Mouse (Mus musculus) lung, embryonic 14.5 days (tissue): Measurements from ENCODE around the gene Hoxa5. TPM values are rescaled to one million over a fixed set of nuclear protein-coding genes. Genes with fewer than 3 reads are reported as not detected.

Experiments used
- ATAC-seq: fragments of 200-750 bp; cut with Nextera tagmentation; 2 replicates; pipeline ENCODE4 v1.8.0; 2017; ENCODE audit warnings: mild to moderate bottlenecking, moderate TSS enrichment, moderate library complexity; ENCODE audit not compliant: insufficient read depth
- DNase-seq: peaks from one replicate; pipeline ENCODE4 v3.0.0-alpha.2; 2015
- H3K27ac ChIP-seq: fragments of 300-500 bp; sonication (generic); 2 replicates; pipeline ENCODE4 v1.5.1; 2014; ENCODE audit warnings: low read depth, mild to moderate bottlenecking, moderate library complexity
- H3K27me3 ChIP-seq: fragments of 300-500 bp; sonication (generic); 2 replicates; pipeline ENCODE4 v1.6.1; 2014; ENCODE audit warnings: low read length, control low read depth; ENCODE audit not compliant: insufficient read depth
- H3K36me3 ChIP-seq: fragments of 300-500 bp; sonication (generic); 2 replicates; pipeline ENCODE4 v1.6.1; 2014; ENCODE audit warnings: control low read depth; ENCODE audit not compliant: insufficient read depth
- H3K4me1 ChIP-seq: fragments of 300-500 bp; sonication (generic); 2 replicates; pipeline ENCODE4 v1.6.1; 2014; ENCODE audit warnings: antibody characterized with exemption, control low read depth; ENCODE audit not compliant: insufficient read depth
- H3K4me2 ChIP-seq: fragments of 300-500 bp; sonication (generic); 2 replicates; pipeline ENCODE4 v1.6.1; 2014; ENCODE audit warnings: mild to moderate bottlenecking
- H3K4me3 ChIP-seq: fragments of 300-500 bp; sonication (generic); 2 replicates; pipeline ENCODE4 v1.5.1; 2014; ENCODE audit warnings: low read depth, low read length
- H3K9ac ChIP-seq: fragments of 300-500 bp; sonication (generic); 2 replicates; pipeline ENCODE4 v1.6.1; 2014
- H3K9me3 ChIP-seq: fragments of 300-500 bp; sonication (generic); 2 replicates; pipeline ENCODE4 v1.6.1; 2016; ENCODE audit warnings: low read depth, low read length, control low read depth
- CTCF ChIP-seq: IDR thresholded peaks from 2 replicates; pipeline ENCODE4 v1.5.1; 2016; ENCODE audit warnings: antibody characterized with exemption, low read depth
- WGBS: fragments of 180-500 bp; shearing (Covaris S2); extraction: QIAGEN DNeasy Blood & Tissue Kit; methylation state at CpG from one replicate; pipeline ENCODE4 v1.1.7; 2014; 5-methylcytosine and 5-hydroxymethylcytosine counted together
- polyA plus RNA-seq: library from polyadenylated mRNA; unstranded; fragments of >200 nt; fragmentation: Nextera tagmentation; extraction: Ambion mirVana; gene quantifications from 2 replicates; pipeline ENCODE4 v1.2.1, GENCODE M21; 2014

Hoxa5 gene
- polyA plus RNA-seq, 1 experiment from 2014 or later: 58.5 TPM

DNA sequence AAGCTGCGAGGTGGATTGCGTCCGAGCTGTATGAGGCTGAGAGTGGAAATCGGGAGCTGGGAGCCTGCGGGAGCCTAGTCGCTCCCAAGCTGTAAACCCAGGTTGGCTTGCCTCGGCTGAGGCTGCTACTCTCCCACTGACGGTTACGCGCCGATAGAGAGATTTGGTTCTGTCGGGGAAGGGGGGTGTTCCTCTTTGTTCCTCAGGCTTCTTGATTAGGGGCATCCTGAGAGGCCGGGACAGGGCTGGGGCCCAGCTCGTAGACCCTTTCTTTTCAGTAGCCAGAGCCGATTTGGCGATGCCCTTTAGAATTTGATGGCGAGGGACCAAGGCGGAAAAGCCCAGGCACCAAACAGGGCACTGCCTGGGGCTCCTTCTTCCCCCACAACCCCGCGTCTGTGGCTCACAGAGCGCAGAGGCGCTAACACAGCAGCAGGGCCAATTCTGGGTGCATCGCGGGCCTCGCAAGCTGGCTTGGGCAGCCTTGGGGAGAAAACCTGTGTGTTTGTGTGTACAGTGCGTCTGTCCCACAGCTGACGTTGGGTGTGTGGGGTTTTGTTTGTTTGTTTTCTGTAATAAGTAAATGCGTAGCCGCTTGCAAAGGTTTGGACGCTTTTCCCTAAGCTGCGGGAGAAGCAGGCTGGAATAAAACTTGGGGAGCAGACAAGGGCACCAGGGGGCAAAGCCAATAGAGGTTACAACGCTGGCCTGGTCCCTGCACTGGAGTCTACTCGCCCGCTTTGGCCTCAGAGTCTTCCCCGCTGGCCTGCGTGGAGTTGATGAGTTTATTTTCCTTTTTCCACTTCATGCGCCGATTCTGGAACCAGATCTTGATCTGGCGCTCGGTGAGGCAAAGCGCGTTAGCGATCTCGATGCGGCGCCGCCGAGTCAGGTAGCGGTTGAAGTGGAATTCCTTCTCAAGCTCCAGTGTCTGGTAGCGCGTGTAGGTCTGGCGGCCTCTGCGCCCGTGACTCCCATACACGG is 1.5 kb upstream of the Hoxa5 start:
- DNase-seq: peak; percentile 61
- no peak for TF ChIP-seq CTCF
- H3K27ac ChIP-seq: peak overlapping the region; percentile 83
- no peak for ATAC-seq
- H3K9ac ChIP-seq: peak overlapping the region; percentile 100
- peak overlapping the region; percentile 87 for H3K4me2 ChIP-seq
- H3K9me3 ChIP-seq: no peaks in the 10 kb centered on the region
- peaks cover 83% of the 10 kb centered on the region for H3K27me3 ChIP-seq
- peaks cover 3% of the 10 kb centered on the region; the same call in 1 of the 2 replicates for H3K4me1 ChIP-seq
- WGBS: 14% methylated on average over 55 of the region's 55 CpGs
- peaks cover 24% of the 10 kb centered on the region for H3K36me3 ChIP-seq
- peak overlapping the region; percentile 90 for H3K4me3 ChIP-seq

DNA sequence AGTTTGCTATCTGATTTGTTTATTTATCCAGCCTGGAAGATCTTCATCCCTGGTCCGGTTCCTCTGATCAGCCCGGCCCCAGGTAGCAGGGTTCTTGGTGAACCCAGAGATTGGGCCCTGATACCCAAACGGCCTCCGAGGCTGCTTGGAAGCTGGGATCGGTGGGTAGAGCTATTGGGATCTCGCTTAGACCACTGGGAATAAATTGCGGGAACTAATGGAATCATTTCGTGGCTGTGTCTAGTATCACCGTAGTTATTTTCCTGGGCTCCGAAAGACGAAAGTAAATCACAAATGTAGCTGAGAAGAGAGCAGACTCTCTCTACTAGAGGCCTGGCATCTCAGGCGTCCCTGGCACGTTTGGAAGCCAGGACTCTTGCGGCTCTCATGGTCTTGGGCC is 834 bp upstream of the Hoxa5 start:
- H3K9ac ChIP-seq: peak overlapping the region; percentile 100
- H3K27me3 ChIP-seq: peaks cover 83% of the 10 kb centered on the region
- H3K27ac ChIP-seq: peak overlapping the region; percentile 83
- H3K9me3 ChIP-seq: no peaks in the 10 kb centered on the region
- no peak for DNase-seq
- 16% methylated on average over 14 of the region's 14 CpGs for WGBS
- H3K4me2 ChIP-seq: peak overlapping the region; percentile 87
- TF ChIP-seq CTCF: no peak
- H3K36me3 ChIP-seq: peaks cover 24% of the 10 kb centered on the region
- H3K4me1 ChIP-seq: peaks cover 3% of the 10 kb centered on the region; the same call in 1 of the 2 replicates
- ATAC-seq: no peak
- peak overlapping the region; percentile 90 for H3K4me3 ChIP-seq

DNA sequence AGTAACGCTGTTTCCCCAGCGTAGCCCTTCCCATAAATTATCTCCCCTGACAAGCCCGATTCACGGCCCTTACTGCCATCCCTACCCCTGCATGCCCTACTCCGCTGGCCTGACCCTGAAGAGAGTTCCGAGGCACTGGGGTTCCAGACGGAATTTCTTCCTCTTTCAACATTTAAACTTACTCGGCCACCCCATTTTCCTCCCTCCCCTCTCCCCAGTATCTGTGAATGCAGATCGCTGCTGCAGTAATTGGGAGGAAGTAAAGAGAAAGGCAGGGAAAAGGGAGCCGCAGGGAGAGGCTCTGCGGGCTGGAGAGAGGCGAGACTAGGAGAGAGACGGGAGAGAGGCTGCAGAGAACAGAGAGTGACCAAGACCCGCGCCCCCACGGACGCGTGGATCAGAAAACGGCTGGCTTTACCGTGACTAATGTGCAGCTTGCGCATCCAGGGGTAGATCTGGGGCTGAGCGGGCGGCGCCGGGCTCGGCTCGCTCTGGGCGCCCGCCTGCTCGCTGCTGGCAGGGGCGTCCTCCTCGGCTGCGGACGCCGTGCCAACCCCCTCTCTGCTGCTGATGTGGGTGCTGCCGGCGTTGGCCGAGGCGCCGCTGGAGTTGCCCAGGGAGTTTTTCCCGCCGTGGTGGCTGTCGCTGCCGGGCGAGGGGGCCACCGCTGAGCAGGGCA is 877 bp downstream of the Hoxa5 start:
- Histone ChIP-seq H3K9me3 (no peaks in the 10 kb centered on the region), H3K36me3 (peaks cover 24% of the 10 kb centered on the region), H3K4me1 (no peaks in the 10 kb centered on the region; the same call in 1 of the 2 replicates), H3K27me3 (peaks cover 77% of the 10 kb centered on the region), H3K4me3 (peak overlapping the region; percentile 90), H3K4me2 (peak overlapping the region; percentile 87), H3K9ac (peak overlapping the region; percentile 100), H3K27ac (peak overlapping the region; percentile 97)
- TF ChIP-seq CTCF: no peak
- DNase-seq (peak; percentile 40), ATAC-seq (no peak)
- WGBS: under 1% methylated on average over 45 of the region's 46 CpGs

DNA sequence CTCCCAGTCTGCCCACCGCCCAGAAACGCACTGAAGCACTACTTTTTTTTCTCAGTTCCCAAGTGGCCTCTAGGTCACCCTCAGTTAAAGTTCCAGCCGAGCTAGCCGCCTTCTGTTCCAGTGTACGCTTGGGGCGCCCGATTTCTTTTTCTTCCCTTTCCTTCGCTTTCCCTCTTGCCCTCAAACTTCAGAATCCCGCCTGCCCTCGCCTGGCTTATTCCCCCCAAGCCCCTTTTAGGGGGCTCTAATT is 1.3 kb downstream of the Hoxa5 start:
- peak; percentile 41 for DNase-seq
- H3K4me2 ChIP-seq: peak overlapping the region; percentile 87
- peaks cover 74% of the 10 kb centered on the region for H3K27me3 ChIP-seq
- no peaks in the 10 kb centered on the region for H3K9me3 ChIP-seq
- no peaks in the 10 kb centered on the region; the same call in 1 of the 2 replicates for H3K4me1 ChIP-seq
- peak overlapping the region; percentile 97 for H3K27ac ChIP-seq
- WGBS: under 1% methylated on average over 10 of the region's 10 CpGs
- H3K4me3 ChIP-seq: peak overlapping the region; percentile 90
- no peak for ATAC-seq
- no peak for TF ChIP-seq CTCF
- H3K9ac ChIP-seq: peak overlapping the region; percentile 100
- peaks cover 24% of the 10 kb centered on the region for H3K36me3 ChIP-seq

DNA sequence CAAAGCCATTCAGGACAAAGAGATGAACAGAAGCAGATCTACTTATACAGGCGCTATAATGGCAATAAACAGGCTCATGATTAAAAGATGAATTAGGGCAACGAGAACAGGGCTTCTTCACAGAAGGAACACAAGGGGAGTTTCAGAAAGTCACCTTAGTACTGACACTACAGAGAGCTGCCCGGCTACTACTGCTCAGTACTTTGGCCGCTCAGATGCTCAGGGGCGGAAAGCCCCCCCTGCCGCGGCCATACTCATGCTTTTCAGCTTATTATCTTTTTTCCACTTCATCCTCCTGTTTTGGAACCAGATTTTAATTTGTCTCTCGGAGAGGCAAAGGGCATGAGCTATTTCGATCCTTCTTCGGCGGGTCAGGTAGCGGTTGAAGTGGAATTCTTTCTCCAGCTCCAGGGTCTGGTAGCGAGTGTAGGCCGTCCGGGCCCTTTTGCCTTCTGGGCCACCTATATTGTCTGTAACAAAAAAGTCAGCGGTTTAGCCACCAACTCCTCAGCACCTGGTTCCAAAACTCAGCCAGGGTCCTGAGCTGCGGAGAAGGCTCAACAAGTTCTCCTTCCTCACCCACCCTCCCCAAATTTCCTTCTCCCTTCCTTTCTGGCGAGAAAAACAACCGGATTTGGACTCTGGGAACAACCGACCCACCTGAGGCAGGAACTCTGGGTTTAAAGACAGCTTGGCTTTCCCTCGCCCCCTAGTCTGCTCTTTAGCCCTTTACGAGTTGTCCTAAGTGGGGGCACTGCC is 1.8 kb downstream of the Hoxa5 start:
- H3K4me1 ChIP-seq: no peaks in the 10 kb centered on the region; the same call in 1 of the 2 replicates
- TF ChIP-seq CTCF: no peak
- H3K27ac ChIP-seq: peak overlapping the region; percentile 97

DNA sequence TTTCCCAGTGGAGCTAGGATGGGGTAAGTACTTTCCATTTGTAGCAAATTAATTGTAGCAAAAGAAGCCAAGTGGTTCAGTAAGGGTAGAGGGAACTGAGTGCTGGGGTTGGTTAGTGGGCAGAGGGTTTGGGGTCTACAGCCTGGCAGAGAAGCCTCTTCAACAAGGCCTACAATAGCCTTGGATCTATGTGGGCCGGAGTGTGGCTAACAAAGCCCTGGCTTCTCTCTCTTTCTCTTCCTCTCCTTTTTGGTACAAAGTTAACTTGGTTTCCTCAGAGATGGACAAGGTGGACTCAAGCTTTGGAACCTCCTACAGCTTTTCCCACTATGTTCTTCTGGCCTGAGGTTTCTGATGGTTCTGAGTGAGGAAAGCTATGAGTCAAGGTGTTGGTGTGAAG is 3.1 kb downstream of the Hoxa5 start:
- 18% methylated on average over 1 of the region's 1 CpGs for WGBS
- no peak for TF ChIP-seq CTCF
- Histone ChIP-seq H3K4me3 (peak overlapping the region; percentile 90), H3K27me3 (peaks cover 65% of the 10 kb centered on the region), H3K27ac (peak overlapping the region; percentile 97), H3K9me3 (no peaks in the 10 kb centered on the region), H3K4me1 (peaks cover 2% of the 10 kb centered on the region; the same call in 1 of the 2 replicates), H3K4me2 (peak overlapping the region; percentile 87), H3K36me3 (peaks cover 24% of the 10 kb centered on the region), H3K9ac (peak overlapping the region; percentile 100)
- DNase-seq (peak; percentile 49), ATAC-seq (no peak)

More for the DNA sequence above, 1.8 kb downstream of the Hoxa5 start:
- DNase-seq: peak; percentile 53
- H3K4me2 ChIP-seq: peak overlapping the region; percentile 87
- H3K4me3 ChIP-seq: peak overlapping the region; percentile 90
- H3K36me3 ChIP-seq: peaks cover 24% of the 10 kb centered on the region
- H3K27me3 ChIP-seq: peaks cover 73% of the 10 kb centered on the region
- no peak for ATAC-seq
- H3K9ac ChIP-seq: peak overlapping the region; percentile 100
- 8% methylated on average over 22 of the region's 22 CpGs for WGBS
- no peaks in the 10 kb centered on the region for H3K9me3 ChIP-seq
